Mouse (Mus musculus) erythroblast, embryonic 14.5 days (primary cell): Measurements from ENCODE around the gene Vmn1r167. TPM values are rescaled to one million over a fixed set of nuclear protein-coding genes. Genes with fewer than 3 reads are reported as not detected.
"Not testable (repeated sequence)": the region's sequence is repeated elsewhere in the genome, so short reads cannot be mapped to it uniquely, and the experiment has no call there.

Source experiments
- H3K27me3 ChIP-seq: 2 replicates; pipeline ENCODE4 v1.6.1; 2012; ENCODE audit warnings: inconsistent platforms; ENCODE audit not compliant: control insufficient read depth
- H3K36me3 ChIP-seq: 2 replicates; pipeline ENCODE4 v1.6.1; 2012; ENCODE audit warnings: mild to moderate bottlenecking, inconsistent platforms; ENCODE audit not compliant: control insufficient read depth
- H3K4me1 ChIP-seq: 2 replicates; pipeline ENCODE4 v1.6.1; 2012; ENCODE audit warnings: inconsistent platforms; ENCODE audit not compliant: control insufficient read depth
- H3K4me3 ChIP-seq: replicated peaks from 2 replicates; pipeline ENCODE3; 2012; ENCODE audit warnings: moderate library complexity, mild to moderate bottlenecking, inconsistent platforms
- H3K9me3 ChIP-seq: 2 replicates; pipeline ENCODE4 v1.6.1; 2012; ENCODE audit warnings: low read length, inconsistent platforms, mixed read lengths; ENCODE audit not compliant: control insufficient read depth
- polyA plus RNA-seq: library from polyadenylated mRNA; stranded (reverse); fragments of >175 nt; gene quantifications from 2 replicates; pipeline ENCODE4 v1.2.3, GENCODE M21; 2012

The Vmn1r167 gene
- not detected in 2 replicates for polyA plus RNA-seq

DNA sequence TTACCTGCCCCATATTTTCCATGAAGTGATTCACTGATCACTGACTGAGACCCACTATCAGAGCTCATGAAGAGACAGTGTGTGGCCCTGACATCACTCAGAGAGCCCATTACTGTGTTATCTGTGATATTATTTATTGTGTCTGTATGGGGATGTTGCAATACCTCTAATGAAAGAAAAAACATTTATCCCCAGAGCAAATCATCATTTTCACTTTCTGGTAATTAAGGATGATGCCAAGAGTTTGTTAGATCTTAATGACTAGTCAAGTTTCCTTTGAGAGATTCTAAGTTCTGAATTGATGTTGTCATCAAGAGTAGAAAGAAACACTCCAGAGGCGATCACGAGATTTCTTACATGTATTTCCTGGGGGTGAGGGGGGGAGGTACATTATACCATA lies at the start of gene Vmn1r167:
TSS of gene Vmn1r167 (minus strand) at position 101 of the 400 bp plus-strand sequence.
- not testable (repeated sequence) for H3K27me3 ChIP-seq, H3K4me1 ChIP-seq, H3K36me3 ChIP-seq, H3K4me3 ChIP-seq, H3K9me3 ChIP-seq

DNA sequence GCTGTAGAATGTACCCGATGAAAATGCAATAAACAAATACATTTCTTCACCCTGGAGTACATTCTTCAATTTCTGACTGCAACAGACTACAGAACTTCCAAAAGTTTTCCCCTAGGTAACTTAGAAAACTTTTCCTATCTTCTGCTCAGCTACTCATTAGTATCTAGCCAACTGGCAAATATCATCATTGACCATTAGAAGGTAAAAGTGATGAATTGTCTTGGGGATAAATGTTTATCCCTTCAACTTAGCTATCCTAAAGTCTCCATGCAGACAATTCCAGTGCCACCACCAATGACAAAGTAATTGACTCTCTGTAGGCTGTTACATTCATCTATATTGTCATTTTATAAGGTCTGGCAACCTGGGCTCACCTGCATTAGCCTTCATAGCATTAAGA lies 32.4 kb upstream of the Vmn1r167 start, which contains the start of gene Vmn1r168:
TSS of gene Vmn1r168 (plus strand) at position 301 of the 400 bp plus-strand sequence.
- peaks cover 12% of the 10 kb centered on the region for H3K9me3 ChIP-seq
- not testable (repeated sequence) for H3K4me3 ChIP-seq, H3K27me3 ChIP-seq, H3K36me3 ChIP-seq, H3K4me1 ChIP-seq

DNA sequence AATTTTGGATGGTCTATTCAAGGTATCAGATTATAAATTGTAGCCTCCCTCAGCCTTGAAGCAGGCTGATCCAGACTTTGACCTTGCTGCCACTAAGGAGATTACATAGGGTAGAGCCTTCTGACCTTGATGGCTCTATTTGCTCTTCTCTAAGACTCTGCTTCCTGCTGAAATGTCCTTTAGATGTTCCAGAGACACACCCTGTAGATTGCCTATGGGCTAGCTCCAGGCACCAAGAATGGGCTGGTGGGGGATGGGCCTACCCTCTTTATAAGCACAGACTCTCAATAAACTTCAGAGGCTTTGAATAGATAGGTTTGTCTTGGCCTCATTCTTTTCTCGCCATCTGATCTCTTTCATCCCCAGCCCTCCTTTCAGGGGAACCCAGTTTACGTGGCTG lies 34.1 kb downstream of the Vmn1r167 start:
- H3K4me3 ChIP-seq, H3K36me3 ChIP-seq, H3K4me1 ChIP-seq, H3K27me3 ChIP-seq: not testable (repeated sequence)
- peaks cover 13% of the 10 kb centered on the region for H3K9me3 ChIP-seq

GRCm38 (mm10) chr7:23470832-23471231 lies 36.2 kb downstream of the Vmn1r167 start:
- not testable (repeated sequence) for H3K27me3 ChIP-seq, H3K4me1 ChIP-seq, H3K36me3 ChIP-seq, H3K4me3 ChIP-seq
- H3K9me3 ChIP-seq = peaks cover 20% of the 10 kb centered on the region

DNA sequence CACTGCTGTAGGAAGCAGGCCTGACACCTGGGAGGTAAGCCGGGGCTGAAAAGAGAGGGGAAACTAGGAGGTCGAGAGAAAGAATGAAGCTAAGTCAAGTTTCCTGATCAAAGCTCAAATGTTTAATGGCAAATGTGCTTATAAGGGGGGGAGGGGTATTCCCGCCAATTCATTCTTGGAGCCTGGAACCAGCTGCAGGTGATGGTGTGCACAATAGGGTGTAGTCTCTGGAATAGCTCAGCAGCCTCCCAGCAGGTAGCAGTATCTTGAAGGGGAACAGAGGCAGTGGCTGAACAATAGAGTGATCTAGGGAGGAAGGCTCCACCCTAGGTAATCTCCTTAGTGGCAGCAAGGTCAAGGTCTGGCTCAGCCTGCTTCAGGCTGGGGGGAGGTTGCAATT lies 36.8 kb downstream of the Vmn1r167 start:
- H3K9me3 ChIP-seq = peaks cover 20% of the 10 kb centered on the region
- not testable (repeated sequence) for H3K4me3 ChIP-seq, H3K36me3 ChIP-seq, H3K27me3 ChIP-seq, H3K4me1 ChIP-seq

Other genes with a start within 250 kb of the Vmn1r167 start
- not detected in 2 replicates for gene Gm6902, start 228.3 kb downstream of the Vmn1r167 start, polyA plus RNA-seq
- gene Nlrp4e, start 206.0 kb downstream of the Vmn1r167 start, polyA plus RNA-seq = not detected in 2 replicates
- gene Nlrp5, start 121.3 kb downstream of the Vmn1r167 start, polyA plus RNA-seq = not detected in 2 replicates
- gene Vmn1r168, start 32.5 kb upstream of the Vmn1r167 start, polyA plus RNA-seq = 0.01 TPM in 1 of 2 replicates, not detected in the other
- not detected in 2 replicates for gene Vmn1r169, start 68.3 kb upstream of the Vmn1r167 start, polyA plus RNA-seq
- gene Vmn1r170, start 99.0 kb upstream of the Vmn1r167 start, polyA plus RNA-seq = not detected in 2 replicates
- gene Vmn1r171, start 123.5 kb upstream of the Vmn1r167 start, polyA plus RNA-seq = not detected in 2 replicates
- not detected in 2 replicates for gene Vmn1r172, start 151.1 kb upstream of the Vmn1r167 start, polyA plus RNA-seq
- under 0.01 TPM in 1 of 2 replicates, not detected in the other for gene Vmn1r173, start 193.5 kb upstream of the Vmn1r167 start, polyA plus RNA-seq
- gene Vmn1r174, start 245.1 kb upstream of the Vmn1r167 start, polyA plus RNA-seq = under 0.01 TPM in 1 of 2 replicates, not detected in the other